Mouse (Mus musculus): ENCODE data around the gene Ube2h. TPM values are rescaled to one million over a fixed set of nuclear protein-coding genes. Genes with fewer than 3 reads are reported as not detected.

Gene Ube2h
- polyA plus RNA-seq, 1 experiment, result 33.5 TPM

Other genes starting within 250 kb of the Ube2h start
- 35.2 TPM for gene Zc3hc1, start 86.5 kb upstream of the Ube2h start, polyA plus RNA-seq (2012; fragmentation: generic; extraction: Trizol)
- gene Klhdc10, start 97.3 kb upstream of the Ube2h start, polyA plus RNA-seq (2012; fragmentation: generic; extraction: Trizol), result 49.1 TPM
- 24.3 TPM for gene Tmem209, start 205.2 kb upstream of the Ube2h start, polyA plus RNA-seq (2012; fragmentation: generic; extraction: Trizol)
- gene Ssmem1, start 205.3 kb upstream of the Ube2h start, polyA plus RNA-seq (2012; fragmentation: generic; extraction: Trizol), result 0.05 TPM
- not detected for gene Cpa2, start 237.0 kb upstream of the Ube2h start, polyA plus RNA-seq (2012; fragmentation: generic; extraction: Trizol)